8 mouse cellular contexts compared by ENCODE assay signal in genomic region chr7:44896499-44896898, GRCm38 (mm10). TPM values are rescaled to one million over a fixed set of nuclear protein-coding genes. Genes with fewer than 3 reads are reported as not detected.
DNase-seq lines count a peak whose midpoint lies in the region; ATAC-seq and TF ChIP-seq lines count a peak whose summit lies in the region.

No protein-coding gene starts in this region.

- H3K4me1 ChIP-seq in embryonic facial prominence, embryonic 12.5 days, result peaks cover 42% of the 10 kb centered on the region
- H3K4me1 ChIP-seq in hindbrain, embryonic 15.5 days (replicated peaks), result peaks cover 48% of the 10 kb centered on the region

- DNase-seq in layer of hippocampus, adult 2 months (ENCODE audit: low spot score in 2 of 2), result no peak
- DNase-seq in layer of hippocampus, adult 9-10 months (ENCODE audit: low spot score), result no peak
- DNase-seq in adrenal gland, adult (ENCODE audit: inconsistent age in 2 of 2, low spot score in 1 of 2), result no peak
- no peak for DNase-seq in adrenal gland, adult 2 months

- H3K27ac ChIP-seq in layer of hippocampus, adult 2 months, result peak overlapping the region; percentile 99
- H3K27ac ChIP-seq in embryonic facial prominence, embryonic 12.5 days, result peak overlapping the region; percentile 92
- H3K27ac ChIP-seq in hindbrain, embryonic 15.5 days (replicated peaks), result peak overlapping the region; percentile 95

- H3ac ChIP-seq in myocyte (ENCODE audit: control insufficient read depth, insufficient read length), result no peak overlapping the region

- H3K9me3 ChIP-seq in embryonic facial prominence, embryonic 12.5 days, result no peaks in the 10 kb centered on the region
- no peaks in the 10 kb centered on the region for H3K9me3 ChIP-seq in hindbrain, embryonic 15.5 days

- peaks cover 6% of the 10 kb centered on the region for H3K79me2 ChIP-seq in myocyte (ENCODE audit: control insufficient read depth, insufficient read depth)

- TF ChIP-seq CTCF in layer of hippocampus, adult 2 months (conservative IDR thresholded peaks at IDR 0.05), result no peak

- peak overlapping the region; percentile 79 for H3K4me2 ChIP-seq in embryonic facial prominence, embryonic 12.5 days (replicated peaks)
- H3K4me2 ChIP-seq in hindbrain, embryonic 15.5 days, result peak overlapping the region; percentile 75
- H3K4me2 ChIP-seq in myocyte (ENCODE audit: low read depth), result peak overlapping the region; percentile 97

- WGBS in embryonic facial prominence, embryonic 12.5 days, result 33% methylated on average over 10 of the region's 10 CpGs
- 23% methylated on average over 10 of the region's 10 CpGs for WGBS in hindbrain, embryonic 15.5 days

- peak overlapping the region; percentile 84 for H3K4me3 ChIP-seq in layer of hippocampus, adult 2 months
- peak overlapping the region; percentile 60 for H3K4me3 ChIP-seq in embryonic facial prominence, embryonic 12.5 days
- H3K4me3 ChIP-seq in hindbrain, embryonic 15.5 days, result peak overlapping the region; percentile 71
- H3K4me3 ChIP-seq in myocyte, result peak overlapping the region; percentile 46

- no peak for TF ChIP-seq POLR2A in myocyte (IDR thresholded peaks at IDR 0.05; ENCODE audit: insufficient read length, low read depth)

- H3K27me3 ChIP-seq in embryonic facial prominence, embryonic 12.5 days, result no peaks in the 10 kb centered on the region
- H3K27me3 ChIP-seq in hindbrain, embryonic 15.5 days, result no peaks in the 10 kb centered on the region
- H3K27me3 ChIP-seq in myocyte (ENCODE audit: control insufficient read depth, insufficient read depth, insufficient read length), result no peaks in the 10 kb centered on the region

- no peak for ATAC-seq in embryonic facial prominence, embryonic 12.5 days (ENCODE audit: insufficient number of reproducible peaks, insufficient read depth, low FRiP score, low TSS enrichment)
- no peak; the same call in 1 of the 2 replicates for ATAC-seq in hindbrain, embryonic 15.5 days (ENCODE audit: low FRiP score, low read depth)
- no peak for ATAC-seq in activated CD4-positive, CD25-positive, alpha-beta regulatory T cell, adult 4 months

- H3K9ac ChIP-seq in embryonic facial prominence, embryonic 12.5 days, result peak overlapping the region; percentile 70
- peak overlapping the region; percentile 76 for H3K9ac ChIP-seq in hindbrain, embryonic 15.5 days

- peaks cover 24% of the 10 kb centered on the region for H3K36me3 ChIP-seq in embryonic facial prominence, embryonic 12.5 days
- peaks cover 15% of the 10 kb centered on the region for H3K36me3 ChIP-seq in hindbrain, embryonic 15.5 days
- no peaks in the 10 kb centered on the region for H3K36me3 ChIP-seq in myocyte (ENCODE audit: control insufficient read depth, insufficient read depth)

TF ChIP-seq in myocyte, 11 proteins besides CTCF, POLR2A, EP300 and RAD21:
- TF ChIP-seq MAX (IDR thresholded peaks at IDR 0.05; ENCODE audit: low read depth) (no peak), CEBPB (IDR thresholded peaks at IDR 0.05; ENCODE audit: insufficient read depth, poor library complexity, severe bottlenecking) (no peak), TCF12 (IDR thresholded peaks at IDR 0.05; ENCODE audit: insufficient read depth, poor library complexity, severe bottlenecking) (no peak), SRF (IDR thresholded peaks at IDR 0.05; ENCODE audit: control insufficient read depth, insufficient read length, low read depth) (no peak), MYOG (IDR thresholded peaks at IDR 0.05; ENCODE audit: control insufficient read depth in 1 of 3, insufficient read depth in 1 of 3, insufficient read length in 2 of 3, low read depth in 2 of 3) (no peak), USF1 (IDR thresholded peaks at IDR 0.05; ENCODE audit: low read depth) (no peak), POLR2AphosphoS2 (IDR thresholded peaks at IDR 0.05; ENCODE audit: insufficient read length, low read depth) (no peak), TCF3 (IDR thresholded peaks at IDR 0.05; ENCODE audit: insufficient read length, low read depth) (no peak)

RNA-seq across cellular contexts. Expression of gene Fuz, which starts 0.6 kb away (rescaled TPM):
- total RNA-seq in layer of hippocampus, adult 2 months (2021), result 10 to 100 TPM; 21.6 to 24.8 TPM
- 22.4 and 23.3 TPM in 2 replicates for polyA plus RNA-seq in embryonic facial prominence, embryonic 12.5 days (2016; fragmentation: Nextera tagmentation; extraction: Ambion mirVana)
- 20.1 and 20.8 TPM in 2 replicates for polyA plus RNA-seq in hindbrain, embryonic 15.5 days (2015; fragmentation: Nextera tagmentation; extraction: Ambion mirVana)
- polyA plus RNA-seq in myocyte (2012; fragmentation: generic; extraction: Trizol), result 11.6 TPM
- 10 to 100 TPM in 1 of 2 experiments, 1 to 10 TPM in 1; 7.3 to 19.3 TPM for polyA plus RNA-seq in activated CD4-positive, CD25-positive, alpha-beta regulatory T cell, adult 4 months (2017; shearing (Covaris generic))
- 10 to 100 TPM; 24.2 to 28.0 TPM for total RNA-seq in adrenal gland, adult 2 months (2021)
- polyA plus RNA-seq in adrenal gland, adult 2 months (2012; rRNA removed), result 203 and 213 TPM in 2 replicates

RNA-seq across cellular contexts. Expression of gene Med25, which starts 4.0 kb away (rescaled TPM):
- 100 to 1,000 TPM; 103 to 107 TPM for total RNA-seq in layer of hippocampus, adult 2 months (2021)
- polyA plus RNA-seq in embryonic facial prominence, embryonic 12.5 days (2016; fragmentation: Nextera tagmentation; extraction: Ambion mirVana), result 113 and 123 TPM in 2 replicates
- 145 and 164 TPM in 2 replicates for polyA plus RNA-seq in hindbrain, embryonic 15.5 days (2015; fragmentation: Nextera tagmentation; extraction: Ambion mirVana)
- 57.4 TPM for polyA plus RNA-seq in myocyte (2012; fragmentation: generic; extraction: Trizol)
- polyA plus RNA-seq in activated CD4-positive, CD25-positive, alpha-beta regulatory T cell, adult 4 months (2017; shearing (Covaris generic)), result 10 to 100 TPM; 12.2 to 20.1 TPM
- 100 to 1,000 TPM in 1 of 2 experiments, 10 to 100 TPM in 1; 80.8 to 105 TPM for total RNA-seq in adrenal gland, adult 2 months (2021)
- polyA plus RNA-seq in adrenal gland, adult 2 months (2012; rRNA removed), result 635 and 723 TPM in 2 replicates

RNA-seq across cellular contexts. Expression of gene Ptov1, which starts 26.9 kb away (rescaled TPM):
- total RNA-seq in layer of hippocampus, adult 2 months (2021), result 100 to 1,000 TPM; 321 to 335 TPM
- polyA plus RNA-seq in embryonic facial prominence, embryonic 12.5 days (2016; fragmentation: Nextera tagmentation; extraction: Ambion mirVana), result 696 and 750 TPM in 2 replicates
- polyA plus RNA-seq in hindbrain, embryonic 15.5 days (2015; fragmentation: Nextera tagmentation; extraction: Ambion mirVana), result 460 and 518 TPM in 2 replicates
- 298 TPM for polyA plus RNA-seq in myocyte (2012; fragmentation: generic; extraction: Trizol)
- polyA plus RNA-seq in activated CD4-positive, CD25-positive, alpha-beta regulatory T cell, adult 4 months (2017; shearing (Covaris generic)), result 1 to 10 TPM; 1.3 to 2.3 TPM
- total RNA-seq in adrenal gland, adult 2 months (2021), result 100 to 1,000 TPM; 227 TPM
- 492 and 493 TPM in 2 replicates for polyA plus RNA-seq in adrenal gland, adult 2 months (2012; rRNA removed)

RNA-seq across cellular contexts. Expression of gene Ap2a1, which starts 32.8 kb away (rescaled TPM):
- total RNA-seq in layer of hippocampus, adult 2 months (2021), result 100 to 1,000 TPM; 298 to 305 TPM
- 76.3 and 84.7 TPM in 2 replicates for polyA plus RNA-seq in embryonic facial prominence, embryonic 12.5 days (2016; fragmentation: Nextera tagmentation; extraction: Ambion mirVana)
- 130 and 132 TPM in 2 replicates for polyA plus RNA-seq in hindbrain, embryonic 15.5 days (2015; fragmentation: Nextera tagmentation; extraction: Ambion mirVana)
- polyA plus RNA-seq in myocyte (2012; fragmentation: generic; extraction: Trizol), result 125 TPM
- 1 to 10 TPM; 6.8 to 8.0 TPM for polyA plus RNA-seq in activated CD4-positive, CD25-positive, alpha-beta regulatory T cell, adult 4 months (2017; shearing (Covaris generic))
- 100 to 1,000 TPM in 1 of 2 experiments, 10 to 100 TPM in 1; 86.3 to 105 TPM for total RNA-seq in adrenal gland, adult 2 months (2021)
- 119 and 121 TPM in 2 replicates for polyA plus RNA-seq in adrenal gland, adult 2 months (2012; rRNA removed)

RNA-seq across cellular contexts. Expression of gene Pnkp, which starts 39.6 kb away (rescaled TPM):
- total RNA-seq in layer of hippocampus, adult 2 months (2021), result 10 to 100 TPM; 33.1 to 36.3 TPM
- polyA plus RNA-seq in embryonic facial prominence, embryonic 12.5 days (2016; fragmentation: Nextera tagmentation; extraction: Ambion mirVana), result 29.0 and 30.4 TPM in 2 replicates
- 29.1 and 30.6 TPM in 2 replicates for polyA plus RNA-seq in hindbrain, embryonic 15.5 days (2015; fragmentation: Nextera tagmentation; extraction: Ambion mirVana)
- 47.9 TPM for polyA plus RNA-seq in myocyte (2012; fragmentation: generic; extraction: Trizol)
- polyA plus RNA-seq in activated CD4-positive, CD25-positive, alpha-beta regulatory T cell, adult 4 months (2017; shearing (Covaris generic)), result 10 to 100 TPM; 41.4 to 48.8 TPM
- 10 to 100 TPM; 36.3 to 42.8 TPM for total RNA-seq in adrenal gland, adult 2 months (2021)
- 79.5 and 90.0 TPM in 2 replicates for polyA plus RNA-seq in adrenal gland, adult 2 months (2012; rRNA removed)

Comparison
In these comparisons a context has a peak if more than half of its experiments do, and no peak if none do; other contexts are left out.
1. RNA of gene Ptov1, which starts 26.9 kb away (polyA plus RNA-seq): 696 to 750 TPM in embryonic facial prominence, embryonic 12.5 days, 460 to 518 TPM in hindbrain, embryonic 15.5 days, 492 to 493 TPM in adrenal gland, adult 2 months and 298 TPM in myocyte (single experiment); 1.3 to 2.3 TPM in activated CD4-positive, CD25-positive, alpha-beta regulatory T cell, adult 4 months; every median in the first group is over 10 times any median in the second.
2. Peak in every context shown above with its lines, with median percentiles within 50 percentile points of each other: H3K27ac ChIP-seq, H3K4me3 ChIP-seq and H3K4me2 ChIP-seq.